Mouse (Mus musculus) retina, postnatal 7 days (tissue): Measurements from ENCODE around the gene Gm3147.
"Not testable (repeated sequence)": the region's sequence is repeated elsewhere in the genome, so short reads cannot be mapped to it uniquely, and the experiment has no call there.

Experiments used
- DNase-seq: peaks from one replicate; pipeline ENCODE4 v3.0.0-alpha.2; 2012; ENCODE audit warnings: low read depth, low spot score

Gm3147 gene

DNA sequence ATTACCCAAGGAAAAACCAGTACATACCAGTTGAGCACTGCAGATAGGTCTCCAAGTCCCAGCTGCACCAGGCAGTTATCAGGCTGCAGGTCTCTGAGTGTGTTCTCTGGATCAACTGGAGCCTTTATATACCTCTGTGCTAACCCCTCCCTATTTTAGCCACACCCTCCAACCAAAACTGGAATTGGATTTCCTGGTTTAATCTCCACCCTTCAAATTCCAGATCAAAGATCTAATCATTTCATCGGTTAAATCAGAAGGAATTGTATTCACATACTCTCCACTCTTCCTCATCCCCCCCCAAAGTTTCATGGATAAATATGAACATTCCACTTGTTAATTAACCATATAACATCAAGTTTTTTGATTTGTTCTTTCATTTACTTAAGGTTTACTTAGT, at the start of gene Gm3147:
Gene Gm3147, minus strand, starts transcription at position 101 of the 400 bp plus-strand sequence.
- not testable (repeated sequence) for DNase-seq

DNA sequence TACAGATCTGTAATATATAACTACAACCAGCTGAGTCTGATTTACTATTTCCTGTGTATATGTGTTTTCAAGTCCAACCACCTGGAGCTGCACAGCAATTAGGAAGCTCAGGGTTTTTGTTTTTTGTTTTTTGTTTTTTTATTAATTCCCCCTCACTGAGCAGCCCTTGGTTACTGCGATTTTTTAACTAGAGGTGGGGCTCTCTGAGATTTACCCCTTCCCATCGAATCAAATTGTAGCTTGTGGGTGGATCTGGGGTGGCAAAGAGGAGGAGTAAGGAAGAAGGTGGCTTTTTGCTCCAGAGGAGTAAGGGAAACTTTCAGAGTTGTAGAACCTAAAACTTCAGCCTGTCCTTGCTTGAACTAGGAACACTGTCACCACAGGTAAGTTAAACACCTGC, 31.9 kb upstream of the Gm3147 start, which contains the start of gene Gm6205:
Gene Gm6205, plus strand, starts transcription at position 301 of the 400 bp plus-strand sequence.
- DNase-seq: not testable (repeated sequence)

DNA sequence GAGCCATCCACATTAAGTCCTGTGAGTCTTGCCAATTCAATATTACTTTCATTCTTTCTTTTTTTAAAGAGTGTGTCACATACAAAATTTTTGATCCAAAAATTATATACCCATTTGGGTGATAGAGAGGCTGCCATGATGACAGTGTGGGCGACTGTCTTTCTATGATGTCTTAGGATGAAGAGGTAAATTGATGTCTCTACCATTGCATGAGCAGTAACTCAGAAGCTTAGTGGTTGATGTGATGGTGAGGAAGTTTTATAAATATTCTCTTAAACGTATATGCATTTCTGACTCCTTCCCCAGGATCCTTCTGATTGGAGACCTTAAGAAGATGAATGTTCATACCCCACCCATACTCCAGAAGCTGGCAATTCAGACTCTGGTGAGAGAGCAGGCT, 7.5 kb upstream of the Gm3147 start, which contains the start of gene Gm6509:
Gene Gm6509, plus strand, starts transcription at position 301 of the 400 bp plus-strand sequence.
- DNase-seq: not testable (repeated sequence)
